Mouse (Mus musculus): ENCODE measurements around the gene Zfp143. TPM values are rescaled to one million over a fixed set of nuclear protein-coding genes. Genes with fewer than 3 reads are reported as not detected.
"Not testable (repeated sequence)": the region's sequence is repeated elsewhere in the genome, so short reads cannot be mapped to it uniquely, and the experiment has no call there.

Gene Zfp143
- total and polyA plus RNA-seq, 3 experiments = 17.0 to 23.4 (median 17.5) TPM

- TF ChIP-seq NRF1 (IDR thresholded peaks at IDR 0.05; ENCODE audit: low read depth, low read length) (no peak), JUND (conservative IDR thresholded peaks at IDR 0.05; ENCODE audit: low read depth, low read length) (no peak)
Measured at GRCm38 (mm10) chr7:110106633-110107032, 45.6 kb downstream of the Zfp143 start (continued).

- H3K4me3 ChIP-seq (replicated peaks in 1 of 3; ENCODE audit: low read depth in 2 of 3, low read length in 2 of 3, poor library complexity in 1 of 3); H3K36me3 ChIP-seq (replicated peaks in 1 of 2; ENCODE audit: control insufficient read depth in 1 of 2, insufficient read depth in 1 of 2, low read length in 1 of 2); in situ Hi-C loops (cut with MboI; ENCODE audit: low pct_ligation_motif_present, low pct_unique_long_range_greater_than_20kb, low sequenced_read_pairs); H3K27me3 ChIP-seq (replicated peaks); H3K9ac ChIP-seq (ENCODE audit: insufficient read depth, low read depth); H3K79me2 ChIP-seq (replicated peaks; ENCODE audit: control insufficient read depth, extremely low read depth, insufficient read depth, poor library complexity, severe bottlenecking); DNase-seq (ENCODE audit: extremely low read depth); dilution Hi-C loops (cut with MboI; ENCODE audit: extremely low pct_ligation_motif_present, extremely low pct_unique_long_range_greater_than_20kb, low sequenced_read_pairs); H3K9me3 ChIP-seq (replicated peaks; ENCODE audit: low read length): not testable (repeated sequence)
- H3K4me1 ChIP-seq (ENCODE audit: control insufficient read depth in 1 of 2, insufficient read depth in 2 of 2) = peaks cover 0 to 17% of the 10 kb centered on the region in 2 experiments; a peak in 2 of 4 replicates
- peak overlapping the region; percentile 91 for H3K27ac ChIP-seq (ENCODE audit: insufficient read depth, low read depth)
- peak; percentile 73 for TF ChIP-seq ZNF384 (IDR thresholded peaks at IDR 0.05; ENCODE audit: low read depth, low read length)
- peak overlapping the region; percentile 53 for H3K4me2 ChIP-seq (ENCODE audit: insufficient read depth, low read depth, poor library complexity, severe bottlenecking)
Measured at GRCm38 (mm10) chr7:110108524-110108923, 47.5 kb downstream of the Zfp143 start.

- H3K27ac ChIP-seq (ENCODE audit: insufficient read depth, low read depth) = peak overlapping the region; percentile 91
- dilution Hi-C loops (cut with MboI; ENCODE audit: extremely low pct_ligation_motif_present, extremely low pct_unique_long_range_greater_than_20kb, low sequenced_read_pairs) (no loop called here), in situ Hi-C loops (cut with MboI; ENCODE audit: low pct_ligation_motif_present, low pct_unique_long_range_greater_than_20kb, low sequenced_read_pairs) (no loop called here)
- H3K9ac ChIP-seq (ENCODE audit: insufficient read depth, low read depth) = 0 out of 2 replicates have a peak overlapping the region, but pooled peaks have one; percentile 21
- H3K4me3 ChIP-seq (replicated peaks in 1 of 3; ENCODE audit: low read depth in 2 of 3, low read length in 2 of 3, poor library complexity in 1 of 3) = peak overlapping the region; percentile 3 to 26 (median 4)
- peak overlapping the region; percentile 53 for H3K4me2 ChIP-seq (ENCODE audit: insufficient read depth, low read depth, poor library complexity, severe bottlenecking)
- peak; percentile 91 for DNase-seq (ENCODE audit: extremely low read depth)
- peaks cover 0 to 17% of the 10 kb centered on the region in 2 experiments; a peak in 2 of 4 replicates for H3K4me1 ChIP-seq (ENCODE audit: control insufficient read depth in 1 of 2, insufficient read depth in 2 of 2)
- H3K79me2 ChIP-seq (replicated peaks; ENCODE audit: control insufficient read depth, extremely low read depth, insufficient read depth, poor library complexity, severe bottlenecking) = no peaks in the 10 kb centered on the region
- H3K27me3 ChIP-seq (replicated peaks) = no peaks in the 10 kb centered on the region
- H3K9me3 ChIP-seq (replicated peaks; ENCODE audit: low read length) = peaks cover 2% of the 10 kb centered on the region
- H3K36me3 ChIP-seq (replicated peaks in 1 of 2; ENCODE audit: control insufficient read depth in 1 of 2, insufficient read depth in 1 of 2, low read length in 1 of 2) = no peaks in the 10 kb centered on the region
- TF ChIP-seq HCFC1 (IDR thresholded peaks at IDR 0.05; ENCODE audit: low read depth, low read length) (peak; percentile 50), GABPA (IDR thresholded peaks at IDR 0.05; ENCODE audit: insufficient replicate concordance, low read depth, low read length) (no peak), ZKSCAN1 (IDR thresholded peaks at IDR 0.05; ENCODE audit: borderline replicate concordance, low read depth, low read length) (no peak), TCF12 (IDR thresholded peaks at IDR 0.05; ENCODE audit: low read depth, low read length) (peak; percentile 86), ELF1 (IDR thresholded peaks at IDR 0.05; ENCODE audit: low read depth, low read length) (peak; percentile 68), ETS1 (conservative IDR thresholded peaks at IDR 0.05; ENCODE audit: low read depth, low read length) (peak; percentile 95), SMC3 (IDR thresholded peaks at IDR 0.05; ENCODE audit: low read depth, low read length) (no peak; the same call in 1 of the 2 replicates), MAFK (IDR thresholded peaks at IDR 0.05; ENCODE audit: insufficient replicate concordance, low read length) (0 out of 2 replicates have a peak, but pooled peaks have one; percentile 5), MAX (IDR thresholded peaks at IDR 0.05; ENCODE audit: low read length) (no peak), TBP (conservative IDR thresholded peaks at IDR 0.05; ENCODE audit: low read depth, low read length) (peak; percentile 53; the same call in 1 of the 2 replicates), JUN (IDR thresholded peaks at IDR 0.05; ENCODE audit: insufficient read depth, low read depth, low read length) (peak; percentile 87), JUND (conservative IDR thresholded peaks at IDR 0.05; ENCODE audit: low read depth, low read length) (peak; percentile 91), POLR2A (IDR thresholded peaks at IDR 0.05; ENCODE audit: low read depth, low read length) (peak; percentile 43), CHD1 (IDR thresholded peaks at IDR 0.05; ENCODE audit: low read depth, low read length) (no peak; the same call in 1 of the 2 replicates), EP300 (IDR thresholded peaks at IDR 0.05; ENCODE audit: low read length) (peak; percentile 87), IRF4 (IDR thresholded peaks at IDR 0.05; ENCODE audit: low read depth, low read length) (peak; percentile 95), RAD21 (IDR thresholded peaks at IDR 0.05; ENCODE audit: low read depth, low read length) (peak; percentile 11), RCOR1 (conservative IDR thresholded peaks at IDR 0.05; ENCODE audit: low read depth, low read length) (peak; percentile 77; the same call in 1 of the 2 replicates), SIN3A (IDR thresholded peaks at IDR 0.05; ENCODE audit: low read length) (peak; percentile 93), MAZ (IDR thresholded peaks at IDR 0.05; ENCODE audit: low read depth, low read length) (no peak), NELFE (IDR thresholded peaks at IDR 0.05; ENCODE audit: low read depth, low read length) (no peak), MYC (IDR thresholded peaks at IDR 0.05; ENCODE audit: low read depth, low read length) (no peak; the same call in 1 of the 2 replicates), MEF2A (IDR thresholded peaks at IDR 0.05; ENCODE audit: borderline replicate concordance, low read depth, low read length) (no peak; the same call in none of the 2 replicates), CHD2 (IDR thresholded peaks at IDR 0.05; ENCODE audit: low read length) (peak; percentile 77), USF1 (IDR thresholded peaks at IDR 0.05; ENCODE audit: low read depth, low read length) (no peak), NRF1 (IDR thresholded peaks at IDR 0.05; ENCODE audit: low read depth, low read length) (no peak), BHLHE40 (IDR thresholded peaks at IDR 0.05; ENCODE audit: low read depth, low read length) (peak; percentile 74), ZMIZ1 (IDR thresholded peaks at IDR 0.05; ENCODE audit: low read depth, low read length) (no peak)
Measured at GRCm38 (mm10) chr7:110108967-110109610, 48.1 kb downstream of the Zfp143 start.

All from CH12.LX (cell line).